Mouse (Mus musculus): ENCODE results near the gene Cnksr1. TPM values are rescaled to one million over a fixed set of nuclear protein-coding genes. Genes with fewer than 3 reads are reported as not detected.

The Cnksr1 gene
- polyA plus RNA-seq, 1 experiment from 2014 or later = 0.13 TPM

DNA sequence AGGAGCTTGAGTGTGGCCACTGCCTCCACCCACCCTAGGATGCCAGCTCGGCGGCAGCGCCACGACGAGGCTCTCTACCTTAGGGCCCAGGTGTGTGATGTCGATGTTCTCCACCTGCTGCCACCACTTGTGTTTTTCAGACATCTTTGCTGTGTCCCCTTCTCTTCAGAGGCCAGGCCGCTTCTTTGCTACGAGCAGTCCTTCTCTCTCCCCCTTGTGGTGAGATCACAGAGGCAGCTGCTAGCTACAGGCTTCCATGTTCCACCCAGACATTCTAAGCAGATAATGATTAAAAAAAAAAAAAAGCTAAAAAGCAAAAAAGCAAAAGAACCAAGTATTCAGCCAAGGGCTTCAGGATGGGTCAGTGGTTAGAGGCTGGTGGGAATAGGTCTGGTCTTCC, 11.0 kb downstream of the Cnksr1 start, which contains the start of gene Catsper4:
TSS of gene Catsper4 (minus strand) at position 190 of the 400 bp plus-strand sequence.
- Histone ChIP-seq H3K4me2 (replicated peaks) (no peak within 1 kb of the TSS), H3K27ac (no peak within 1 kb of the TSS), H3K36me3 (no peaks in the 10 kb centered on the region), H3K27me3 (replicated peaks) (no peaks in the 10 kb centered on the region), H3K4me3 (no peak within 1 kb of the TSS), H3K9me3 (no peaks in the 10 kb centered on the region), H3K9ac (no peak within 1 kb of the TSS), H3K4me1 (no peaks in the 10 kb centered on the region)
- WGBS = 77% methylated on average over 8 of the region's 8 CpGs
- no peak for ATAC-seq (ENCODE audit: low FRiP score, low read depth)

DNA sequence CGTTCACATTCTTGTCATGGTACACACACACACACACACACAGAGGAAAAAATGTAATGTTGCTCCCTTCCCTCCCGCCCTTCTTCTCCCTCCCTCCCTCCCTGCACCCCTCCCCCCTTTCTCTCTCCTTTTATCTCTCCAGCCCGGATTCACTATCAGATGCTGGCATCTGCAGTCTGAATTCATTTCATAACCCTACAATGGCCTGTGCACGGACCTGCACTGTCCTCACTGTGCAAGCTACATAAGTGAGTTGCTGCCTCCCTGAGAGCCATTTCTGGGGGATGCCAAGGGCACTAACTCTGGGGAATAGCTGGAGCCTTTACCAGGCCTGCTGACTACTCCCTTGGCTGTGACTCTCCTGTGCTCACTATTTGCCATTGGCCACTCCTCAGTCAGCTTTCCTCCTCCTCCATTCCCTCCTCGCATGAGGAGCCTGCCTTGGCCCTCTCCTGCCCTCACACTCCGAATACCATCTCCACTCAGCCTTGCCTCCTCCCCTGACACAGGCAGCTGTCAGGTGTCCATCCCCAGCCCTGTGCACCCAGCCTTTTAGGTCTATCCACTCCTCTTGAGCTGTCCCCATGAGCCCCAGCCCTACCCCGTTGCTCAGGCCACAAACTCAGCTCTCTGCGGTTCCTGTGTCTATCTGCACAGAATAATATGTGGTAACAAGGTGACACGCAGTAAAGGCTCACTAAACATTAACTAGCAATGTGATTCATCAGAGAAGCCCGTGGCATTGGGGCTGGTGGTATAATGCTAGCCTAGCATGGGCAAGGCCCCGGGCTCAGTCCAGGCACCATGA, 15.2 kb downstream of the Cnksr1 start:
- Histone ChIP-seq H3K4me1 (no peaks in the 10 kb centered on the region), H3K9ac (no peak overlapping the region), H3K9me3 (no peaks in the 10 kb centered on the region), H3K27ac (no peak overlapping the region), H3K4me2 (replicated peaks) (no peak overlapping the region), H3K27me3 (replicated peaks) (no peaks in the 10 kb centered on the region), H3K4me3 (no peak overlapping the region), H3K36me3 (no peaks in the 10 kb centered on the region)
- 67% methylated on average over 11 of the region's 11 CpGs for WGBS
- ATAC-seq (ENCODE audit: low FRiP score, low read depth) = no peak

DNA sequence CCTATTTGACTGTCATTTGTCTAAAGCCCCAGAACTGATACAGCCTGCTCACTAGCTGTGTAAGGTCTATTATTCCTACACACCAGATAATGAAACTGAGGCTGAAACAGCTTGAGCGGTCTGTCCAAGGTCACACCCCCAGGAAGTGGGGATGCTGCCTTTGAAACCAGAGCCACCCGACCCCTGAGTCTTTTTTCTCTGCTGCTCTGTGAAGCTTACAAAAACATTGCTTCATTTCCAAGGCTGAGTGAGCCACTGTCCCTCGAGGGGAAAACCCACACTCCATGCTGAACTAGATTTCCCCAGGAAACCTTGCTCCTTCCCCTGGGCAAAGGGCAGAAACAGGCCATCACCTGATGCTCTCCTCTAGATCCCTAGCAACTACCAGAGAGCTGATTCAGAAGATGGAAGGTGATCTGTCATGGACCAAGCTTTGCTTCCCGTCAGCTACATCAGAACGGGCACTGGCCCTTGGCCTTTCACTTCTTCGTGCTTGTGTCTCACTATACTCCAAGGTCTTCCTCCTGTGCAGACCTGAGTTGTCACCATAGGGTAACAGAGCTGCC, 31.6 kb downstream of the Cnksr1 start:
- no peaks in the 10 kb centered on the region for H3K36me3 ChIP-seq
- no peak overlapping the region for H3K4me3 ChIP-seq
- H3K9me3 ChIP-seq = no peaks in the 10 kb centered on the region
- no peak overlapping the region for H3K9ac ChIP-seq
- H3K27ac ChIP-seq = no peak overlapping the region
- no peak for ATAC-seq (ENCODE audit: low FRiP score, low read depth)
- H3K27me3 ChIP-seq (replicated peaks) = no peaks in the 10 kb centered on the region
- H3K4me1 ChIP-seq = no peaks in the 10 kb centered on the region
- H3K4me2 ChIP-seq (replicated peaks) = no peak overlapping the region
- WGBS = 73% methylated on average over 6 of the region's 6 CpGs

DNA sequence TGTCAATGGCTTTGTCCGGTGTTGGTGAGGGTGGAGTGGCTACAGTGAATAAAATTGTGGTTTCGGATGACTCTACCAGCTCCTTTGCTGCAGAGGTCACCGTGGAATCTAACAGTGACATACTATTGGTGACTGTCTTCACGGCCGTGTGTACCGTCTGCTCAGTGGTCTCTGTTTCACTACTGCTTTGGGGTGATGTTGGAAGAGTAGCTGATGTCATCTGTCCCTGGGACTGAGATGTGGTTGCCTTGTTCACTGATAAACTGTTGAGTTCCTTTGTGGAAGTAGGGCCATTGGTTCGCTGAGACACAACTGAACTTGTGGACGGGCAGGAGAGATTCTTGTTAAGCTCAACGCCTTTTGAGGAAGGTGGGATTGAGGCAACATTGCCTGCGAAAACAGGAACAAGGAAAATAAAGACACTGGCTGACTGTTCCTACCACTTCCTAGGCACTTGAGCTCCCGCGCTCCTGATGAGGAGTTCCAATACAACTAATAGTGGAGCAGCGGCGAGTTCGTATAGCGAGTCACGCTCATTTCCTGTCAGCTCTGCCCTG, 34.8 kb downstream of the Cnksr1 start:
- Histone ChIP-seq H3K4me3 (no peak overlapping the region), H3K4me1 (no peaks in the 10 kb centered on the region), H3K9ac (no peak overlapping the region), H3K27ac (no peak overlapping the region), H3K36me3 (no peaks in the 10 kb centered on the region), H3K4me2 (replicated peaks) (no peak overlapping the region), H3K27me3 (replicated peaks) (no peaks in the 10 kb centered on the region), H3K9me3 (no peaks in the 10 kb centered on the region)
- no peak for ATAC-seq (ENCODE audit: low FRiP score, low read depth)
- 88% methylated on average over 17 of the region's 17 CpGs for WGBS

DNA sequence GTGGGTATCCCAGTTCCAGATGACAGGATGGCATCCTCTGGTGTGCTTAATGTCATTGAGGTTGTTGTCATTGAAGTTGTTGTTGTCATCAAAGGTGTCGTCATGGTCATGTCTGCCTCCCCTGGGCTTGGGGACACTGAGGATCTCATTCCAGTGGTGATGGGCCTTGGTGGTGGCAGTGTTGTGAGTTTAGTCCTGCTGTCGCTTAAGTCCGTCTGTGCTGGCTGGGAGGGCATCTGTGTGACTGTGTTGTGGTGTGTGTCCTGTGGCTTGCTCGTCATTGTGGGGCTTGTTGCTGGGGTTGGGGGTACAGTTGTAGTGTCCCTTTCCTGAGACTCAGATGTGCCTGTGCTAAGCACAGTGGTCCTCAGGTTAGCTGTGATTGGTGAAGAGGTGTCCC, 35.3 kb downstream of the Cnksr1 start, which contains the start of gene Gm7534:
TSS of gene Gm7534 (minus strand) at position 101 of the 400 bp plus-strand sequence.
- WGBS = 96% methylated on average over 4 of the region's 4 CpGs
- Histone ChIP-seq H3K9ac (no peak within 1 kb of the TSS), H3K4me3 (no peak within 1 kb of the TSS), H3K4me1 (no peaks in the 10 kb centered on the region), H3K9me3 (no peaks in the 10 kb centered on the region), H3K4me2 (replicated peaks) (no peak within 1 kb of the TSS), H3K27me3 (replicated peaks) (no peaks in the 10 kb centered on the region), H3K27ac (no peak within 1 kb of the TSS), H3K36me3 (no peaks in the 10 kb centered on the region)
- ATAC-seq (ENCODE audit: low FRiP score, low read depth) = no peak

DNA sequence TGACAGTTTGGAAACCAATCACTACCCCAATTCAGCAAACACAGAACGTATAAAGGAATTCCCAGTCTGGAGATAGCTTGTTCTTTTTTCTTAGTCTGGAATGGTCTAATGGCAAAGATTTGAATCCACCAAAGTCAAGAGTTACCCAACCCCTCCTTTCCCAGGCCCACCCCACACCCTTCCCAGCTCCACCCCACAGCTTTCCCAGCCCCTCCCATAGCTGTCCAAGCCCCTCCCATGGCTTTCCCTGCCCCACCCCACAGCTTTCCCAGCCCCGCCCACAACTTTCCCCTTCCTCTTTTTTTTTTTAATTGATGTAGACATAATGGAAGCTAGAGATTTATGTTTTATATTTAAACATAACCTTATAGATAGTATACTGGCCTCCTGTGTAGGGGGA, 38.8 kb downstream of the Cnksr1 start:
- Histone ChIP-seq H3K36me3 (no peaks in the 10 kb centered on the region), H3K9me3 (no peaks in the 10 kb centered on the region), H3K27me3 (replicated peaks) (no peaks in the 10 kb centered on the region), H3K4me1 (no peaks in the 10 kb centered on the region), H3K4me2 (replicated peaks) (no peak overlapping the region), H3K9ac (no peak overlapping the region), H3K4me3 (no peak overlapping the region), H3K27ac (no peak overlapping the region)
- ATAC-seq (ENCODE audit: low FRiP score, low read depth) = no peak
- WGBS = 76% methylated on average over 2 of the region's 2 CpGs

DNA sequence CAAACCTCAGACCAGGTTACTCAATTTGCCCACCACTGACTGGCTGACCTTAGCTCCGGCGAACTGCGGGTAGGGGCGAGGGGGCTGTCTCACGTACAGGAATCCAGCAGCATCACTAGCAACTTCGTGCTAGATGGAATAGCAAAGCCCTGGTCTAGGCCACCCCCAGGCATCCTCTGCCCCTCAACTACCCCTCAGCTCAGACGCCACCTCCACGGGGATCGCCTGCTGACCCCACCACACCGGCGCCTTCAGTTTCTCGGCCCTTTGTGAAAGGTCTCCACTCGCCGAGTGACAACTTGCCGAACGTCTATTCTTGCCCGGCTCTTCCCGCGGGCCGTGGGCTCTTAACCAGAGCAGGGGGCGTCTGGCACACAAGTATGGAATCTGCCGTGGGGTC, 51.9 kb downstream of the Cnksr1 start:
- H3K4me3 ChIP-seq = peak overlapping the region; percentile 73
- no peaks in the 10 kb centered on the region for H3K9me3 ChIP-seq
- H3K4me2 ChIP-seq (replicated peaks) = peak overlapping the region; percentile 79
- no peaks in the 10 kb centered on the region for H3K27me3 ChIP-seq (replicated peaks)
- peak overlapping the region; percentile 78 for H3K9ac ChIP-seq
- no peaks in the 10 kb centered on the region for H3K36me3 ChIP-seq
- under 1% methylated on average over 22 of the region's 22 CpGs for WGBS
- peaks cover 11% of the 10 kb centered on the region; the same call in 1 of the 2 replicates for H3K4me1 ChIP-seq
- peak overlapping the region; percentile 53; the same call in 1 of the 2 replicates for H3K27ac ChIP-seq
- peak; percentile 6; the same call in 1 of the 2 replicates for ATAC-seq (ENCODE audit: low FRiP score, low read depth)

DNA sequence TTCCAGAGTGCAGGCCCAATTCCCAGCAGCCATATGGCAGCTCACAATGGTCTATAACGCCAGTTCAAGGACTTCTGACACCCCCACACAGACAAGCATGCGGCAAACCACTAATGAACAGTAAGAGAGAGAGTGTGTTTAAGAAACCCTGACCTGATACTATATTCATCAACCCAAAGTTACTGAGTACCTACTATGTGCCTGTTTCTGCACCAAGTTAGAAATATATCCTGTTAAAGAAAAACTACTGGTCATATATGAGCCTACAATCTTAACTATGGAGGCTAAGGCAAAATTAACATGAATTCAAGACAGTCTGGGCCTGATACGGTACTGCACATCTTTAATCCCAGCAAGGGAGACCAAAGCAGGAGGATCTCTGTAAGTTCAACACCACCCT, 52.6 kb downstream of the Cnksr1 start:
- Histone ChIP-seq H3K4me1 (peaks cover 11% of the 10 kb centered on the region; the same call in 1 of the 2 replicates), H3K27me3 (replicated peaks) (no peaks in the 10 kb centered on the region), H3K4me2 (replicated peaks) (peak overlapping the region; percentile 79), H3K36me3 (no peaks in the 10 kb centered on the region), H3K4me3 (peak overlapping the region; percentile 73), H3K9me3 (no peaks in the 10 kb centered on the region), H3K9ac (peak overlapping the region; percentile 78; the same call in 1 of the 2 replicates), H3K27ac (no peak overlapping the region)
- 82% methylated on average over 3 of the region's 3 CpGs for WGBS
- no peak for ATAC-seq (ENCODE audit: low FRiP score, low read depth)

DNA sequence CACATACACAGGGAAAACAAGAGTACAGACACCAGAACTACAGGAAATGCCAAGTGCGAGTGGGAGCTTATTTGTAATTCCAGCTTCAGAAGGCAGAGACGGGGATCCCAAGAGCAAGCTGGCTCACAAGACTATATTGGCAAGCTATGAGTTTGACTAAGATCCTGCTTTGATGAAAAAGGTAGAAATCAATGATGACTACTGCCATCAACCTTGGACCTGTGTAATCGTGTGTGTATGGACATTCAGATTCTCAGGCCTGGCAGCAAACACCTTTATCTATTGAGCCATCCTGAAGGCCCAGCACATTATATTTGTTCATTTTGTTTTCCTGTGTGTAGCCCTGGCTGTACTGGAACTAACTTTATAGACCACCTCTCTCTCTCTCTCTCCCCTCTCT, 54.5 kb downstream of the Cnksr1 start:
- Histone ChIP-seq H3K27ac (no peak overlapping the region), H3K9me3 (no peaks in the 10 kb centered on the region), H3K4me2 (replicated peaks) (no peak overlapping the region), H3K9ac (no peak overlapping the region), H3K4me1 (peaks cover 11% of the 10 kb centered on the region; the same call in 1 of the 2 replicates), H3K36me3 (no peaks in the 10 kb centered on the region), H3K27me3 (replicated peaks) (no peaks in the 10 kb centered on the region), H3K4me3 (no peak overlapping the region)
- no peak for ATAC-seq (ENCODE audit: low FRiP score, low read depth)
- 93% methylated on average over 3 of the region's 3 CpGs for WGBS

DNA sequence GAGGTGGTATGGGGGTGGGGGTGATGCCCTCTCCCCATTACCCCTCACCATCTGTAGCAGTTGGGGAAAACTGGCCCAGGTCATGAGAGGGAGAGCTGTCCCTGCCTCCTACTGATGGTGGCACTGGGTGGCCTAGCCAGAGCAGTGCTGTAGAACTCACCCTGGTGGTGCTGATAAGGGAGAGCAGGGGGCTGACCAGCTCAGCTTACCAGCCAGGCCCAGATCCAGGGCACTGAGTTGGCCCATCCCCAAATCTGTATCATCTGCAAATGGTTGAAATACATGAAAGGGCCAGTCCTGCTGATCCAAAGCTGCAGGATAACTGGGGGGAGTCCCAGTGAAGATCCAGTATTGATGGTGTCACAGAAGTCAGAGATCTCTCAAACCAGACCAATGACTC, 56.4 kb downstream of the Cnksr1 start:
- Histone ChIP-seq H3K27ac (no peak overlapping the region), H3K4me1 (peaks cover 11% of the 10 kb centered on the region; the same call in 1 of the 2 replicates), H3K4me3 (no peak overlapping the region), H3K27me3 (replicated peaks) (no peaks in the 10 kb centered on the region), H3K9me3 (no peaks in the 10 kb centered on the region), H3K9ac (no peak overlapping the region), H3K36me3 (no peaks in the 10 kb centered on the region), H3K4me2 (replicated peaks) (no peak overlapping the region)
- ATAC-seq (ENCODE audit: low FRiP score, low read depth) = no peak

DNA sequence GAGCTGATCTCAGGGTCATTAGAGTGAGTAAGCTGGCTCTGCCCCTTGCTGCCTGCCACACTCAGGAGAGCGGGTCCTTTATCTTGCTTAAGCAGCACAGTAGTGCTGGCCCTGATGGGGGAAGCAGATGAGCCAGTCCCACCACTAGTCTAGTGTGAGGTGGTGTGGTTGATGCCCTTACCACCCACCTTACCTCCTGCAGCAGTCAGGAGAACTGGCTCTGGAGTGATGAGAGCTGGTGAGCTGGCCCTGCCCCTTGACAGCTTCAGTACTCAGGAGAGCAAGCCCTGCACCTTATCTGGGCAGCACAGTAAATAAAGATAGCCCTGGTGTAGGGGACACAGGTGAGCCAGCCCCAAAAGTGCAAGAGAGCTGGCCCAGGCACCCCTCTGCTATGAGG, 57.1 kb downstream of the Cnksr1 start:
- Histone ChIP-seq H3K9ac (no peak overlapping the region), H3K4me2 (replicated peaks) (no peak overlapping the region), H3K36me3 (no peaks in the 10 kb centered on the region), H3K9me3 (no peaks in the 10 kb centered on the region), H3K4me3 (no peak overlapping the region), H3K4me1 (peaks cover 8% of the 10 kb centered on the region; the same call in 1 of the 2 replicates), H3K27ac (no peak overlapping the region), H3K27me3 (replicated peaks) (no peaks in the 10 kb centered on the region)
- no peak for ATAC-seq (ENCODE audit: low FRiP score, low read depth)
- 86% methylated on average over 1 of the region's 1 CpGs for WGBS
